Mouse (Mus musculus) cerebellum, adult 11 months (tissue): Measurements from ENCODE around the gene Sowahb.

Source experiments
- DNase-seq: peaks from one replicate; pipeline ENCODE4 v3.0.0; 2022

The Sowahb gene

GRCm38 (mm10) chr5:93044584-93045370 is at the start of gene Sowahb:
Sowahb (minus strand) TSS chr5:93045022.
- peak; percentile 83 for DNase-seq

GRCm38 (mm10) chr5:93093638-93094527 is 49.1 kb upstream of the Sowahb start:
- DNase-seq, result peak; percentile 28

GRCm38 (mm10) chr5:93092857-93093622 is 48.2 kb upstream of the Sowahb start, which contains the start of gene Sept11:
Sept11 (plus strand) TSS chr5:93093437.
- peak; percentile 92 for DNase-seq

DNA sequence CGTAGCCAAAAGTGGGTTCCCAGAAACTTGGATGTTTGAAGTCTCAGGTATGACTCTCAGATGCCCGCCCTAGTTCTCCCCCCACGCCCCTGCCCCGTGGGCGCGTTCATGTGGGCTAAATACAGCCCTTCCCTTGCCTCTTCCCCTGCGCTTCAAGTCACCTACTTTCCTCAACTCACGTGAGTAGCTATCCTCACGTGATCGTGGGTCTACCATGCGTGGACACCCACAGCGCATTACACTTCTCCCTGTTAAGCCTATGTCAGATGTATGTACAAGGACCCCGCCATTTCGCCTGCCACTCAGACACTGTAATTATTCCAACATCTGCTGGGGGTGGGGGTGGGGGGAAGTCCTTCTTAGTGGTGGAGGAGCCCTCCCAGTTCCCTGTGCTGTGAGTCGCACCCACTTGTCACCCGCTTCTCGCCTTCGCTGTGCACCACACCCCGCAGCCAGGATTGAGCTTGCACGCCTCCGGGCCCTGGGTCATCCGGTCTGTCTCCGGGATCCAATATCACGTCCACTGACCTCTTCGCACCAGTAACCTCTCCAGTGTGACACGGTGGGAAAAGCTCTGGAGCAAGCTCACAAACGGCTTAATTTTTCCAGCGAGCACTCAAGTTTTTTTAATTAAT is 47.4 kb upstream of the Sowahb start:
- peak; percentile 39 for DNase-seq

GRCm38 (mm10) chr5:93091266-93091665 is 46.4 kb upstream of the Sowahb start:
- no peak for DNase-seq

GRCm38 (mm10) chr5:93085900-93086299 is 41.1 kb upstream of the Sowahb start:
- DNase-seq, result no peak

DNA sequence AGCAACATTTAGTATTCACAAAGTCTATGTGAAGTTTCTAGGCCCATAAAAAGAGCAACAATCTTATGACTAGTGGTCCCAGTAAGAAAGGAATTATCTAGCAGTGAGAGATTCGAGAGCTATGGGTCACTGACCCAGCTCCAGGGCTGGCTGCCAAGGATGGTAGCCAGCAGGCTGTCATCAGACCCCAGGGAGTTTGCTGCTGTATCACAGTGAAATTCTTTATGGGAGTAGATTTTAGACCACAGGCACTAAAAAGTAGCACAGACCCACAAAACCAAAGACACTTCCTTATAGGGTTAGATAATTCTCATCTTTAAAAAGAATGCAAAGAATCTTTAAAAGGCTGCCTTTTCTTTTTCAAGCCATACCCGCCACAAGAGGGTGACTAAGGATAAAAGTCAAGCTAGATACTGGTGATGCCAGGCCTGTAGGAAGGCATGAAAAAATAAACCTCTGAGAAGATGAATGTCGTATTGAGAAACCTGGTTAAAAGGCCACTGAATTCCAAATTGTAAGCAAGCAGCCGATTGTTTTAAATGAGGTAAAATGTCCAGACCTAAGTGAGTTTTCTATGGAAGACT is 40.3 kb upstream of the Sowahb start:
- no peak for DNase-seq

DNA sequence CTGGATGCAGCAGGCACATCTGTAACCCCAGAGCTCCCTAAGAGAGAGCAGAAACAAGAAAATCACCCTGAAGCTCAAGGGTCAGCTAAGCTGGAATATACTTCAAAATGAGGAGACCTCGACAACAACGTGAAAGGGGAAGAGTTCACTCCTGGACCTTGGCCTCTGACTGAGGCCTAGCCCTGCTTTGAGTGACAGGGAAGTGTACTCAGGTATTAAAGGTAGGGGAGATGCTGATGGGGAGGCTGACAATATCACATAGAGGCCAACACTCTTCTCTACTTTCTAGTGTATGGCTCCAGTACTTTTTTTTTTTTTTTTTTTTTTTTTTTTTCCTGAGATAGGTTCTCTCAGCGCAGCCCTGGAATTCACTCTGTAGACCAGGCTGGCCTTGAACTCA is 34.8 kb upstream of the Sowahb start:
- no peak for DNase-seq

- no peak for DNase-seq
These were observed 33.0 kb upstream of the Sowahb start for GRCm38 (mm10) chr5:93077661-93078323.

GRCm38 (mm10) chr5:93060865-93061264 is 16.0 kb upstream of the Sowahb start:
- DNase-seq, result no peak

GRCm38 (mm10) chr5:93053606-93054397 is 9.0 kb upstream of the Sowahb start:
- DNase-seq, result no peak

GRCm38 (mm10) chr5:93051951-93052350 is 7.1 kb upstream of the Sowahb start:
- peak; percentile 60 for DNase-seq

DNA sequence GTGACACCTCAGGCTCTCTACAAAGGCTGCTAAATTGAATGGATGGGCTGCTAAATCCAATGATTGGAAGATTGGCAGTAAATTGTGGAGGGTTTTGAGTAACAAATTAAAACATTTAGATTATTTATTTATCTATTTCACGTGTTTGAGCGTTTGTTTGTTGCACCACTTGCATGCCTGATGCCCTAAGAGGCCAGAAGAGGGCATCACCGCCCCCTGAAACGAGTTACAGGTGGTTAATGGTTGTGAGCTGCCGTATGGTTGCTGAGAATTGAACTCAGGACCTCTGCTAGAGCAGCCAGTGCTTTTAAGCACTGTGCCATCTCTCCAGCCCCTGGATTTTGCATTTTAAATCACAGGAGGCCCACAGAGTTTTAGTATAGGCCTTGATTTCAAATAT is 6.2 kb upstream of the Sowahb start:
- DNase-seq, result no peak

DNA sequence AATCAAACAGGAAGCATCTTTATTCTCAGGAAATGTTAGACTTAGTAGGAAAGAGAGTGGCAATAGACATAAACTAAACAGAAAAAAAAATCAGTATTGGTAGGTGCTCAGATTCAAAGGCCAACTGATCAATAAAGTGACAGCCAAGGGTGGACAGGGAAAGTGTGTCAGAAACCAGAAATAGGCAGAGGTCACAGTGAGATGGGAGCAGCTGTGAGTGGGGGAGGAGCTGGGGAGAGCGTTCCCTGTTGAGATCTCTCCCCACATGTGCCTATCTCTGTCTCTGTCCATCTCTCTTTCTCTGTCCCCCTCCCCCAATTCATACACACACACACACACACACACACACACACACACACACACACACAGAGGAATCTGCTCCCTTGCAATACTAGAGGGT is 5.1 kb upstream of the Sowahb start:
- no peak for DNase-seq

DNA sequence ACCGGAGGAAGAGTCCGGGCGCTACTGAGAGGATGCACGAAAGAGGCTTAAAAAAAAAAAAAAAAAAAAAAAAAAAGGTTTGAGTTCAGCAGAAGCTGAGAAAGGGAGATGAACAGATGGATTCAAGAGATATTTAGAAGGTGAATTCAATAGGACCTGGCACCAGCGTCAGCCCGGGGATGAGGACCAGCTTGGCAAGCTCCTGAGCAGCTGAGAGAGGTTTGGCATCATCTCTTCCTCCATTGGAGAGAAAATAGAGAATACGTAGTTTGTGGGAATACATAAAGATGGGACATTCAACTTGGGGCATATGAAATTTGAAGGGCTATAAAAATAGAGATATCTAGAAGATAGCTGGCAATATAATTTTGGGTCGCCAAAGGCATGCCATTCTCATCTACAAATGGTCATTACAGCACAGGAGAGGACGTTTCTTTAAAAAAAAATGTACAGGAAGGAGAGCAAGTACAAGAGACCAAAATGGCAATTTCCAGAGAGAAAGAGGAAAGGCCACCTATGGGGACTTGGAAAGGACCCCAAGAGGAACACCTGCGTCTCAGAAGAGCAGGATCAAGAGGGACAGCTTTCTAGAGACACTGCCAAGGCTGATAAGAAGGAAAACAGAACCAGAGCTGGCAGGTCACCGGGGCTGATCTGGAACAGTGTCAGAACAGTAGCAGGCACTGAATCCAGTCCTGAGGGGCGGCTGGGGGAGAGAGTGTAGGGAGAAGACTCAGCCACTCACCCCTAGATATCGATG is 3.8 kb upstream of the Sowahb start:
- DNase-seq, result peak; percentile 85

- DNase-seq, result no peak
These were observed 1.6 kb upstream of the Sowahb start for GRCm38 (mm10) chr5:93046306-93046845.

DNA sequence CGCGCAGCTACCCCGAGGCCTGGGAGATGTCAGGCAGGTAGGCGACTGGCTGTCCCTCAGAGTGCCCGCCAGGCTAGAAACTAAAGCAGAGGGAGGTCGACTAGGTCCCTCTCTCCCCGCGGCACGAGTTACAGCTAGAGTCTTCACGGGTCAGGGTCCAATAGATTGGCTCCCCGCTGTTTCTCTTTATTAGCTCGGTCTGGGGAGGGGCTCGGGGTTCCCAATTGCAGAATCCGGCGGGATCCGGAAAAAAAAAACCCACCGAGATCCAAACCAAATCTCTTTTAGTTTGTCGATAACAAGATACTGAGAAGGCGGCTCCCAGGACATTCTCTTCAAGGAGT is 521 bp upstream of the Sowahb start:
- no peak for DNase-seq

GRCm38 (mm10) chr5:93043688-93044583 is 886 bp downstream of the Sowahb start:
- DNase-seq, result peak; percentile 42
